Mouse (Mus musculus) thymus, postnatal 25 days (tissue): ENCODE data around the gene Srl.
"Not testable (repeated sequence)": the region's sequence is repeated elsewhere in the genome, so short reads cannot be mapped to it uniquely, and the experiment has no call there.

ENCODE experiments used
- DNase-seq: peaks from one replicate; pipeline ENCODE4 v3.0.0; 2022

Gene Srl

DNA sequence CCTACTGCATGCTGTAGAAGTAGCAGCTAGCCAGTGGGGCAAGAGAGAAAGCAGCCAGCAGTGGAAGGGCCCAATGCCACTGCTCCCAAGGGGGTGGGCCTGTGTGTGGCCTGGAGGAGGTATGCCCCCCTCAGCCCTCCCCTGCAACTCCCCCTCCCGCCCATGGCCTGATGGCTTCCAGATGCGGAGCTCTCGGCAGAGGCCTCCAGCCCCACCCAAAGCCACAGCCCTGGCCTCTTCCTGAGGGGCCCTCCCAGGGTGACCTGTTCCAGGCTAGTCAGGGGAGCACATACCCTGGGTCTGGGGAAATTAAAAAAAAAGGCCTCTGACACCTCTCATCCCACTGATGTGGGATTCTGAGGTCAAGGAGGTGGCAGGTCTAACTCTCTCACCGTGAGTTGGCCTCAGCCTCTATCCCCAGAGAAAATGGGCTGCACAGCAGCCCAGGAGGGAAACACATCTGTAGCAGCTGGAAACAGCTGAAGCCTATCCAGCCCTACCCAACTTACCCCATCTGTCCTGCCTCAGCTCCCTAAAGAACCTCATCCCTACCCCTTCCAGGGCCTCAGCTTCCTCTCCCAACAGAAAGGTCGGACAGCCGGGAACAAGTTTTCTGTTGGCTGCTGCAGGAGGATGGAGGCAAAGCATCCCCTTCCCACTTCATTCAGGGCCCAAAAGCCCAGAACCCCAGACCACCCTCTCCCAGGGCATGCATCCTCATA lies 11.4 kb upstream of the Srl start:
- no peak for DNase-seq

DNA sequence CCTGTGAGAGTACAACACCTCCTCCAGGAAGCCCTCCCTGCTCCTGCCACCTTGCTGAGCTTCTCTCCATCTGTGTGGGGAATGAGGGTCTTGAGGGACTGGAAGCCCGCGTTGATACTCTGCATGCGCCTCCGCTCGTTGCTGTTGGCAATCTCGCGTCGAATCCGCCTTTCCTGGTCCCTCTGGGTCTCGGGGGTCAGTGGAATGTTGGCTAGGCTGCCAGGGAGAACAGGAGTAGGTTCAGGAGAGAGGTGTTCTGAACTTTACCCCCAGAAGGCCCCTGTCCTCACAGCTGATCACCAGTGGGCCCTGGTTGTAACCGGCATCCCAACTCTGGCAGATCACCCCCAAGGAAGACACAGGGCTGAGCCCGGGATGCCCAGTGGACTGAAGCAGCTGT lies 10.3 kb upstream of the Srl start:
- no peak for DNase-seq

DNA sequence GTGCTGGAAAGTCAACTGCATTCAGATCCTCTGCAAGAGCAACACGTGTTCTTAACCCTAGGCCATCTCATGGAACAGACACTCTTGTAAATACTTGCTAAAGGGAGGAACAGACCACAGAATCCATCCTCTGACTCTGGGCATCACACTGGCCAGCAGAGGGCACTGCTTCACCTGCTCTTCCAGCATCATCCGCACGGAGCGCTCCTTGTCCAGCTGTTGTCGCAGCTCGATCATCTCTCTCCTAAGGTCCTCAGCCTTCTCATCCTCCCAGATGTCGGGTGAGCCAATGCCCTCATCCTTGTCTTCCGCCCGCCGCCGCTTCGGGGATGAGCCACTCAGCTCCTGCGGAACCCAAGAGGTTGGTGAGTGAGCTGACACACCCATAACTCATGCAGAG lies 9.4 kb upstream of the Srl start:
- DNase-seq: peak; percentile 43

- DNase-seq: no peak
Observed at GRCm38 (mm10) chr16:4548953-4549688, 7.5 kb upstream of the Srl start.

DNA sequence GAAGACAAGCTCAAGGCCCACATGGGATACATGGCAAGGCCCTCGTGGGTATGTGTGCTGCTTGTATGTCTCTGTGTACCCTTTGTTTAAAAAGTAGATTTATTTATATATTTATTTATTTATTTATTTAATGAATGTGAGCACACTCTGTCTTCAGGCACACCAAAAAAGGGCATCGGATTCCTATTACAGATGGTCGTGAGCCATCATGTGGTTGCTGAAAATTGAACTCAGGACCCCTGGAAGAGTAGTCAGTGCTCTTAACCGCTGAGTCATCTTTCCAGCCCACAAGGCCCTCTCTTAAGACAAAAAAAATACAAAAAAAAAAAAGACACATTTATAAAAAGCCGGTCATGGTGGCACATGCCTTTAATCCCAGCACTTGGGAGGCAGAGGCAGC lies 6.0 kb upstream of the Srl start:
- no peak for DNase-seq

DNA sequence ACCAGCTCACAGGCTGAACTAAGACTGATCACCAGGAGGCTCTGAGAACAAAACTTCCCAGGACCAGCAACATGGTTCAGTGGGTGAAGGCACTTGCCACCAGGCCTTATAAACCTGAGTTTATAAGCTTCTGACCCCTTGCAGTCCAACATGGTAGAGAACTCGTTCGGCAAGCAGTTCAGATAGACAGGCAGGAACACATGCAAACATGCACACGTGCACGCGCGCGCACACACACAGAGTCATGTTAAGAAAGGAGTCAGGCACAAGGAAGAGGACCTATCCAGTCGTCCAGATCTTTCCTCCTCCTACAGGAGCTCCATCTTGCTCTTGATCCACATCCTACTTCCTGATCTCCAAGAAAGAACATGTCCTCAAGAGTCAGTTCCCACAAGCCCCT lies 5.2 kb upstream of the Srl start:
- no peak for DNase-seq

GRCm38 (mm10) chr16:4544845-4545244 lies 3.2 kb upstream of the Srl start:
- DNase-seq: no peak

- no peak for DNase-seq
Observed at GRCm38 (mm10) chr16:4543266-4543665, 1.6 kb upstream of the Srl start.

DNA sequence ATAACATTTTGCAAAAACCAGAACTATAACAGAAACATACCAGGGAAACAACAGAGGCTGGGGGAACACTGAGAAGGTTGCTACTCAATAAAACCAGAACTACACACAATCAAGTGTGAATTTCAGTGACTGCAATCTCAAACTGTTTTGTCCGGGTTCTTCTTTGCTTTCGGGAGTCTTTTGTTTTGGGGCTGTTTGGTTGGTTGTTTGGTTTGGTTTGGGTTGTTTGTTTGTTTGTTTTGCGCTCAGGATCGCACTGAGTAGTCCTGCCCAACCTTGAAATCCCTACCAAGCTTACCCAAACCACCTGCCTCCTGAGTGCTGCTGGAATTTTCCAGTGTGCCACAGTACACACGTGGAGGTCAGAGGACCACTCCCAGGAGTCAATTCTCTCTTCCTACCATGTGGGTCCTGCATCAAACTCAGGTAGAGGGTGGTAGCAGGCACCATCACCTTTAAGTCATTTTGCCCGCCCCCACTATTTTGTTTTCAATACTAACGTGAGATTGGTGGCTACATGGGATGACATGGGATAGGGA lies 689 bp upstream of the Srl start:
- DNase-seq: no peak

DNA sequence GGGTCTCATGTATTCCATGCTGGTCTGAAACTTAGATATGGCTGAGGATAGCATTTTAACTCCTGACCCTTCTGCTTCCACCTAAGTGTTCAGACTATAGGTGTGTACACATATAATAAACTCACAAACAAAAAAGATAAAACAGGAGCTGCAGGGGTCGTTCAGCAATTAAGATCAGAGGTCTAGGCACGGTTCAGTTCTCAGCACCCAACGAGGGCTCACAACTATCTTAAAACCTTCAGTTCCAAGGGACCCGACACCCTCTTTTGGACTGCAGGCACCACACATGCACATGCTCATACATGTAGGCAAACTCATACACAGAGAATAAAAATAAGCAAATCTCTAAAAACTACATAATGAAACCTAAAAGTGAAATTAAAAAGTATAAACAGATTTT lies 583 bp downstream of the Srl start:
- no peak for DNase-seq

DNA sequence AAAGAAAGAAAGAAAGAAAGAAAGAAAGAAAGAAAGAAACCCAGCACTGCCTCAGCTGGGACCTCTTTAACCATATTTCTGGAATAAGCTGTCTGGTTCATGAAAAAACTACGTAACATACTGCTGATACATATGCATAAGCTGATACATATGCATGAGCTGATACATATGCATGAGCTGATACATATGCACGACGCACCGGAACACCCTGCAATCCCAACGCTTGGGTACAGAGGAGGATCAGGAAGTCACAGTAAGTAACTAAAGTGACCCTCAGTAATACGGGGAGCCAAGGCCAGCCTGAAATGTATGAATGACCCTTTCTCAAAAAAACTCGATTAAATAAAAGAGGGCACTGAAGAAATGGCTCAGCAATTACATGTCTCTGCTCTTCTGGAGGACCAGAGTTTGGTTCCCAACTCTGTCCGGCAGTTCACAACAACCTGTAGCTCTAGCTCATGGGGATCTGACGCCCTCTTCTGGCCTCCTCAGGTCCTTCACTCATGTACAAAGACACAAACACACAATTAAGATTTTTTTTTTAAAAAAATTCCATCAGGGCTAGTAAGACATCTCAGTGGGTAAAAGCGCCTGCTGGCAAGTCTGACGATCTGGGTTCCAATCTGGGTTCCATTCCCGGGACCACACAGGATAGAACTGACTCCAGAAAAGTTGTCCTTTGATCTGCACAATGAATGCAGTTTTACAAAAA lies 1.4 kb downstream of the Srl start:
- DNase-seq: no peak

- DNase-seq: no peak
Observed at GRCm38 (mm10) chr16:4539521-4539920, 2.1 kb downstream of the Srl start.

DNA sequence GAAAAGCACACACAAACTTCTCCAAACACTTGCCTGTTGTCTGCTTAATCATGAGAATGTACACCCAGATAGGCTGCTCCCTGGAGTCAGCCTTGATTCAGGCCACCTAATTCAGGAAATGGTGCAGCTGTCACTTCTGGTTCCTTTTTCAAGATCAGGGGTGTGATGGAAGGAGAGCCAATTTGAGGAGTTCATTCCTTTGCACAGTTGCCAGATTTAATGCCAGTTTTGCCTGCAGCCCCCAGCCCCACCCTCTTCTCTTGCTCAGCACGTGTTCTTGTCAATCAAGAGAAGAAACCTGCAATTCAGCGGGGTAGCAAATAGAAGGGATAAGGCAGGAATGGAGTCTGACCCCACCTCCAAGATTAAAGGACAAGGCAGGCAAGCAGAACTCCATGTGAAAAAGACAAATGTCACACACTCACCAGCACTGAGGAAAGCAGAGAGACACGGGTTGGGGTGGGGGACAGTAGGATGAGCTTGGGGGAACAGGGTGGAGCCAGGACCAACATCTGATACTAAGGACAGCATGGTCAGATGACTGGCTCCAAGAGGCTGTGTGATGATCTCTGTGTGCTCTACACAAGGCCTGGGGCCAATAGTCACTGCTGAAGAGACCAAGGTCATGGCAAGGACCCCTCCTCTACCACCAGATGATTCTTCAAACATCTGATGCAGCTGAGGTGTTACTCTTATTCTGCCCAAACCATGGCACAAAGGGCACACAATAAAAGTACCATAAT lies 3.8 kb downstream of the Srl start:
- DNase-seq: no peak

GRCm38 (mm10) chr16:4527373-4527772 lies 14.2 kb downstream of the Srl start:
- not testable (repeated sequence) for DNase-seq

GRCm38 (mm10) chr16:4523313-4524004 lies 18.2 kb downstream of the Srl start:
- no peak for DNase-seq

- no peak for DNase-seq
Observed at GRCm38 (mm10) chr16:4522879-4523278, 18.7 kb downstream of the Srl start.

DNA sequence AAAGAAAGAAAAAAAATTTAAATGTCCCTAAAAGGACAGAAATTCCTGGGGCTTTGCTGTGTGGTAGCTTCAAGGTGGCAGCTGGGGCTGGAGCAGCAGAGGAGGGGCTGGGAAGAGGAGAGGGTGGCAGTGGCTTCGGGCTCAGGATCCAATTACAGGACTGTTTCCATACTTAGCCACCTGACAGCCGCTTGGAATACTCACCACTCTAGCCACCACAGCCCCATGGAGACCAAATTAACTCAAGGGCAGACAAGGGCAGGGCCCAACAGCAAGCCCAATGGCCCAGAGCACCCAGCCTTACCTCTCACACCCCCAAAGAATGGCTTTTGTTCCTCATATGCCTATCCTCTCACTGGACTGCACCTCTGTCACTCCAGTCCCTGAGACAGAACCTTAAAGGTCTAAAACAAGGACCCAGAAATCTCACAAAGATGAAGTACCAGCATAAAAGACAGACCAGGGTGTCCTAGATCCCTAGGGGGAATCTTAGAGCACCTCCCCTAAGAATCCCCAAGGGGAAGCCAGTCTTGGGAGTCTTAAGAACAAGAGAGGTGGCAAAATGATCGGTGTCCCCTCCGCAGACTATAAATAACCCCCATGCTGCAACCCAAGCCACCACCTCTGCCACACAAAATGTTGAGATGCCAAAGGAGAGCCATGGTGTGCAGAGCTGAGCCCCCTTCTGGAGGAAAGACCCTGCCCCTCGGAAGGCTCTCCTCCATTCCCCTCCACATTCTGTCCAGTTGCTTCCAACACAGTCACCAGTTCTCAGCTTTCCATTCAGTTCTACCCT lies 19.7 kb downstream of the Srl start:
- no peak for DNase-seq

GRCm38 (mm10) chr16:4521074-4521667 lies 20.4 kb downstream of the Srl start:
- no peak for DNase-seq

DNA sequence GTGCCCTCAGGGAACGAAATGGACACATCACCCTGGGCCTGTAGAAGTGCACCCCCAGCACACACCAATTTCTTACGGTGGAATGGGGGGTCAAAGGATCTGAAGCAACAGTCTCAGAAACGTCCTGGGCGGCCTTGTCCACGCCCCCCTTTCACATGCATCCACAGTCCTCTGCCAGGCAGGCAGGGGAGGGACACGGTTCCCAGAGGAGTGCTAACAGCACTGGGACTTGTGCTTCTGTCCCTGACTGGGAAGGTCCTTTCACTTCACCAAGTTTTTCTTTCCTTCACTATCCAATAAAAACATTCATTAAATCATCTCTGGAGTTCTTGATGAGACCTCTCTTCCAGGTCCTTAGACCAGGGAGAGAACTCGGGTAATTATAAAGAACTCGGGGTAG lies 20.9 kb downstream of the Srl start:
- no peak for DNase-seq

- DNase-seq: no peak
Observed at GRCm38 (mm10) chr16:4519825-4520224, 21.8 kb downstream of the Srl start.

DNA sequence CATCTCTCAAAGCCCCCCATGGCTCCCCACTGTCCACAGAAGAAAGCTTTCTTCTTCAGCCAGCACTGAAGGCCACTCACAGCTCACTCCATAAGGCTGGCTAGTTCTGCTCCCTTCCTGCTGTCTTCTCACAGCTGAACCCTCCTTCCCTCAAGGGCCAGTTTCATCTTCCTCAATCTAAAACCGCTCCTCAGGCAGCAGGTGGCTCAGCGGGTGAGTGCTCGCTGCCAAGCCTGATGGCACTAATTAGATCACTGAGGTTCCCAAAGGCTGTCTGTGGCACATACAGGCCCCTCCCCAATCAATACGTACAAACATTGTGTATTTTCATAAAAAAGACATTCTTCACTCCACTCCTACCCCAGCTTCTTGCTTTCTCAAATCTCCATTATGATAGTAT lies 22.5 kb downstream of the Srl start:
- DNase-seq: no peak
